28 mouse cellular contexts compared by ENCODE assay signal in the genomic region with DNA sequence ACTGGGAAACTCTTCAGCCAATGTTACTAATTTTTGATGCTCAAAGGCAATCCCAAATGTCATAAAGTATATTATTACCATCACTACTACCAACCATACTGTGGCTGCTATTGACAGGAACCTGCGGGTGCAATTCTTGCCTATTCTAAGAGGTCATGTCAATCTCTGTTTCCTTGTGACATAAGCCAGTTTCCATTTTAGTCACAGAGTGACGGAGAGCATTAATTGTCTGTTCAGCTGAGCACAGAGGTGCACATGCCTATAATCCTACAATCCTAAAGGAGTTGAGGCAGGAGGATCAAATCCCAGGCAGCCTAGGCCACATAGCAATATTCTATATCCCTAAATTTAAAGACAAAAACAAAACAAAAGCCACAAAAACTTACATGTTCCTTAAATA. TPM values are rescaled to one million over a fixed set of nuclear protein-coding genes. Genes with fewer than 3 reads are reported as not detected.
"Had no signal": no experiment of that assay in that cellular context is flagged by ENCODE, and none has a peak within 500 bp of the region (broad histone marks: within the 10 kb centered on the region; RNA-seq: fewer than 3 reads in every experiment).

No protein-coding gene starts in this region.

- DNase-seq: cerebellum, adult 9-11 months; cerebellum, postnatal 10 days; cerebellum, postnatal 14 days; cerebellum, postnatal 25 days; cerebellum, postnatal 36 days; embryo, embryonic 11 days; forebrain, postnatal 0 days; gastrocnemius, adult 2 months; gastrocnemius, postnatal 10 days; gastrocnemius, postnatal 14 days; gastrocnemius, postnatal 25 days; gastrocnemius, postnatal 36 days; heart, adult 11 months; heart, adult 18-20 months; heart, adult 2 months had no signal

- H3K4me1 ChIP-seq: embryonic facial prominence, embryonic 10.5 days; embryonic facial prominence, embryonic 12.5 days; embryonic facial prominence, embryonic 13.5 days; embryonic facial prominence, embryonic 15.5 days; forebrain, embryonic 10.5 days; forebrain, embryonic 12.5 days had no signal

- H3K4me3 ChIP-seq: embryonic facial prominence, embryonic 10.5 days; embryonic facial prominence, embryonic 12.5 days; embryonic facial prominence, embryonic 13.5 days; embryonic facial prominence, embryonic 15.5 days; erythroblast, embryonic 14.5 days; forebrain, embryonic 10.5 days; forebrain, embryonic 12.5 days; forebrain, embryonic 13.5 days; forebrain, embryonic 15.5 days; gastrocnemius, adult 2 months; heart, adult 2 months had no signal

- H3K9me3 ChIP-seq: embryonic facial prominence, embryonic 10.5 days; embryonic facial prominence, embryonic 12.5 days; embryonic facial prominence, embryonic 13.5 days; embryonic facial prominence, embryonic 15.5 days; forebrain, embryonic 10.5 days; forebrain, embryonic 12.5 days; forebrain, embryonic 13.5 days; forebrain, embryonic 15.5 days had no signal

- H3K27me3 ChIP-seq: embryonic facial prominence, embryonic 12.5 days; embryonic facial prominence, embryonic 13.5 days; embryonic facial prominence, embryonic 15.5 days; forebrain, embryonic 12.5 days; forebrain, embryonic 13.5 days; forebrain, embryonic 15.5 days had no signal

- H3K36me3 ChIP-seq: embryonic facial prominence, embryonic 10.5 days; embryonic facial prominence, embryonic 12.5 days; embryonic facial prominence, embryonic 13.5 days; embryonic facial prominence, embryonic 15.5 days; forebrain, embryonic 10.5 days; forebrain, embryonic 12.5 days; forebrain, embryonic 15.5 days had no signal

- H3K9ac ChIP-seq: embryonic facial prominence, embryonic 12.5 days; embryonic facial prominence, embryonic 13.5 days; embryonic facial prominence, embryonic 15.5 days; forebrain, embryonic 12.5 days; forebrain, embryonic 13.5 days; forebrain, embryonic 15.5 days; forebrain, postnatal 0 days had no signal

- H3K27ac ChIP-seq: embryonic facial prominence, embryonic 10.5 days; embryonic facial prominence, embryonic 12.5 days; embryonic facial prominence, embryonic 13.5 days; embryonic facial prominence, embryonic 15.5 days; forebrain, embryonic 10.5 days; forebrain, embryonic 12.5 days; forebrain, embryonic 13.5 days; forebrain, embryonic 15.5 days; gastrocnemius, adult 2 months; heart, adult 2 months had no signal

- H3K4me2 ChIP-seq: embryonic facial prominence, embryonic 12.5 days; embryonic facial prominence, embryonic 13.5 days; embryonic facial prominence, embryonic 15.5 days; forebrain, embryonic 12.5 days; forebrain, embryonic 13.5 days; forebrain, embryonic 15.5 days had no signal

RNA-seq across cellular contexts. Expression of gene Nek11, which starts 33.1 kb away (rescaled TPM):
- total RNA-seq: common myeloid progenitor, adult 5-6 weeks; gastrocnemius, adult 2 months; gastrocnemius, adult 8-10 months; gastrocnemius, postnatal 25 days; gastrocnemius, postnatal 36 days; granulocyte monocyte progenitor cell, adult 5-6 weeks; heart, adult 18-20 months; heart, adult 2 months; heart, adult 8-10 months had no signal
- polyA plus RNA-seq: erythroblast, embryonic 14.5 days had no signal
